Mouse (Mus musculus) midbrain, embryonic 12.5 days (tissue): ENCODE measurements around the gene Tcp10a. TPM values are rescaled to one million over a fixed set of nuclear protein-coding genes. Genes with fewer than 3 reads are reported as not detected.
A peak's percentile ranks its signal among the peaks of the same experiment; 100 is the strongest.
"Not testable (repeated sequence)": the region's sequence is repeated elsewhere in the genome, so short reads cannot be mapped to it uniquely, and the experiment has no call there.

Experiments
- ATAC-seq: fragments of 200-750 bp; cut with Nextera tagmentation; 2 replicates; pipeline ENCODE4 v1.8.0; 2017; ENCODE audit warnings: low read depth, moderate TSS enrichment, moderate library complexity; ENCODE audit not compliant: low FRiP score
- H3K27ac ChIP-seq: fragments of 300-500 bp; sonication (generic); replicated peaks from 2 replicates; pipeline ENCODE4 v1.5.1; 2016; ENCODE audit warnings: mild to moderate bottlenecking
- H3K27me3 ChIP-seq: fragments of 300-500 bp; sonication (generic); 2 replicates; pipeline ENCODE4 v1.6.1; 2016; ENCODE audit warnings: mild to moderate bottlenecking
- H3K36me3 ChIP-seq: fragments of 300-500 bp; sonication (generic); 2 replicates; pipeline ENCODE4 v1.6.1; 2016
- H3K4me1 ChIP-seq: fragments of 300-500 bp; sonication (generic); 2 replicates; pipeline ENCODE4 v1.6.1; 2016
- H3K4me2 ChIP-seq: fragments of 300-500 bp; sonication (generic); replicated peaks from 2 replicates; pipeline ENCODE4 v1.6.1; 2016; ENCODE audit warnings: mild to moderate bottlenecking, moderate library complexity
- H3K4me3 ChIP-seq: fragments of 300-500 bp; sonication (generic); 2 replicates; pipeline ENCODE4 v1.5.1; 2016; ENCODE audit warnings: mild to moderate bottlenecking
- H3K9ac ChIP-seq: fragments of 300-500 bp; sonication (generic); replicated peaks from 2 replicates; pipeline ENCODE4 v1.6.1; 2016; ENCODE audit warnings: mild to moderate bottlenecking, moderate library complexity
- H3K9me3 ChIP-seq: fragments of 300-500 bp; sonication (generic); 2 replicates; pipeline ENCODE4 v1.6.1; 2016; ENCODE audit warnings: mild to moderate bottlenecking
- WGBS: fragments of 180-500 bp; shearing (Covaris S2); methylation state at CpG from one replicate; pipeline ENCODE4 v1.1.7; 2016; 5-methylcytosine and 5-hydroxymethylcytosine counted together
- polyA plus RNA-seq: library from polyadenylated mRNA; unstranded; fragments of >200 nt; fragmentation: Nextera tagmentation; extraction: Ambion mirVana; gene quantifications from 2 replicates; pipeline ENCODE4 v1.2.1, GENCODE M21; 2016

The Tcp10a gene
- polyA plus RNA-seq, 1 experiment from 2014 or later = not detected

- not testable (repeated sequence) for H3K36me3 ChIP-seq, H3K27ac ChIP-seq, H3K4me2 ChIP-seq, H3K4me1 ChIP-seq, H3K9me3 ChIP-seq, H3K27me3 ChIP-seq, H3K9ac ChIP-seq, H3K4me3 ChIP-seq, ATAC-seq
- WGBS = 71% methylated on average over 4 of the region's 5 CpGs
Observed at GRCm38 (mm10) chr17:7332745-7333144, 8.3 kb downstream of the Tcp10a start.

DNA sequence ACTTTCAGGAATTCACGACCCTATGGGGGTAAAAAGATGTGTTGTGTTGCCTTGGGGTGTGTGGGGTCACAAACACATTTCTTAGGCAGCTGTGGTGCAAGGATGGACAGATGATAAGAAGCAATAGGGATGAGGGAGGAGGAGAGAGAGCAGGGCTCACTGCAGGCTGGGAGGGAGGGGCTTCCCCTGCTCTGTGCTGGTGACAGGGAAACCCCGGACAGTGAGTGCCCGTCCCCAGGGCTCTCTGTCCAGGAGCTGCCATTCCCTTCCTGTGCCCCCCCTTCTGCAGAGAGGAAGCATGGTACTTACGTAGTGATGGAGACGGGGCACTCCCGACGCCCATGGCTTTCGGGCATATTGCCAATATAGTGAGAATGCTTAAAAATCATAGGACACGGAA lies 12.9 kb downstream of the Tcp10a start:
- H3K9me3 ChIP-seq, H3K27ac ChIP-seq, H3K4me2 ChIP-seq, ATAC-seq, H3K4me3 ChIP-seq, H3K36me3 ChIP-seq, H3K4me1 ChIP-seq, H3K9ac ChIP-seq, H3K27me3 ChIP-seq: not testable (repeated sequence)
- WGBS = 92% methylated on average over 7 of the region's 9 CpGs

GRCm38 (mm10) chr17:7348765-7349164 lies 24.3 kb downstream of the Tcp10a start:
- not testable (repeated sequence) for H3K27ac ChIP-seq, H3K4me2 ChIP-seq, H3K36me3 ChIP-seq, H3K4me1 ChIP-seq, H3K4me3 ChIP-seq, H3K9me3 ChIP-seq, H3K27me3 ChIP-seq, ATAC-seq, H3K9ac ChIP-seq
- 90% methylated on average over 2 of the region's 3 CpGs for WGBS

DNA sequence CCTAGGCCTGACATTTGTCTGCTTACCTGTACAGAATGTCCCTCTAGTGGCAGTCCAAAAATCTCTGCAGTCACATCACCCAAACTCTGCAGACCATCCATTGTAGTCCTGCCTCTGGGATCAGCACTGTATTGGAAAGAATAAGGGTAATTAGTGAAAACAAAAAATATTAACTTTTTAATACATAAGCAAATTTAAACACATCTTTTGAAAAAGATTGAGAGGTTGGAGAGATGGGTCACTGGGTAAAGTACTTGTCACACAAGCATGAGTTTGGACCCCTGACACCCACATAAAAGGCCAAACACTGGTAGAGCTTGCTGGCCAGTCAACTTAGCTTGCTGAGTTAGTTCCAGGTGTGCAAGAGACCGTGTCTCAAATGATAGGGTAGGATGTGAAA lies 28.1 kb downstream of the Tcp10a start, which contains the start of gene Ttll2:
Ttll2 (minus strand) TSS at position 101 of the 400 bp plus-strand sequence.
- H3K27ac ChIP-seq, H3K9ac ChIP-seq, H3K36me3 ChIP-seq, H3K9me3 ChIP-seq, H3K4me3 ChIP-seq, ATAC-seq, H3K4me1 ChIP-seq, H3K27me3 ChIP-seq, H3K4me2 ChIP-seq: not testable (repeated sequence)
- WGBS = 100% methylated on average over 1 of the region's 1 CpGs

- WGBS = 72% methylated on average over 4 of the region's 4 CpGs
- ATAC-seq, H3K9ac ChIP-seq, H3K4me1 ChIP-seq, H3K4me3 ChIP-seq, H3K27me3 ChIP-seq, H3K36me3 ChIP-seq, H3K27ac ChIP-seq, H3K9me3 ChIP-seq, H3K4me2 ChIP-seq: not testable (repeated sequence)
Observed at GRCm38 (mm10) chr17:7359806-7360205, 35.4 kb downstream of the Tcp10a start.

- H3K4me3 ChIP-seq, ATAC-seq, H3K9me3 ChIP-seq, H3K4me2 ChIP-seq, H3K4me1 ChIP-seq, H3K27me3 ChIP-seq, H3K9ac ChIP-seq, H3K36me3 ChIP-seq, H3K27ac ChIP-seq: not testable (repeated sequence)
- 89% methylated on average over 9 of the region's 9 CpGs for WGBS
Observed at GRCm38 (mm10) chr17:7360749-7361465, 36.5 kb downstream of the Tcp10a start.

- H3K9me3 ChIP-seq, H3K4me2 ChIP-seq, H3K27me3 ChIP-seq, H3K4me3 ChIP-seq, H3K9ac ChIP-seq, H3K36me3 ChIP-seq, ATAC-seq, H3K27ac ChIP-seq, H3K4me1 ChIP-seq: not testable (repeated sequence)
- WGBS = no CpG with 5 or more reads among the region's 3 CpGs
Observed at GRCm38 (mm10) chr17:7365615-7366014, 41.2 kb downstream of the Tcp10a start.

DNA sequence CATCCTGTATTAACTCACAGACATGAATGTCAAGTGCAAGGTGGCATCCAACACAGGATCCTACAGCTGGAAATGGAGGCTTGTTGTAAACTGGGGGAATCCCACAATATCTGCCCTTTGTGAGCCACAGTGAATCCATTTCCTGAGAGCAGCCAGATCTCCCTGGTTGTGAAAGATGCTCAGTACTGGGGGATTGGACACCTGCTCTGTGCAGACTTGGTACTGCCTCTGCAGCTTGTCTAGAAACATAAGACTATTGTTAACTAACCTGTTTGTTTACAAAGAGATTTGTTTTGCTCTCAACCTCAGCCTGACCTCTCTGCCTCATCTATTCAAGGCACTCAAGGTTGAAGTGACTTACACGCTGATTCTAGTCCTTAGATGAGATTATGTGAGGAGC lies 41.8 kb downstream of the Tcp10a start:
- ATAC-seq, H3K27ac ChIP-seq, H3K9me3 ChIP-seq, H3K4me2 ChIP-seq, H3K27me3 ChIP-seq, H3K36me3 ChIP-seq, H3K4me1 ChIP-seq, H3K4me3 ChIP-seq, H3K9ac ChIP-seq: not testable (repeated sequence)
- 0% methylated on average over 1 of the region's 1 CpGs for WGBS

DNA sequence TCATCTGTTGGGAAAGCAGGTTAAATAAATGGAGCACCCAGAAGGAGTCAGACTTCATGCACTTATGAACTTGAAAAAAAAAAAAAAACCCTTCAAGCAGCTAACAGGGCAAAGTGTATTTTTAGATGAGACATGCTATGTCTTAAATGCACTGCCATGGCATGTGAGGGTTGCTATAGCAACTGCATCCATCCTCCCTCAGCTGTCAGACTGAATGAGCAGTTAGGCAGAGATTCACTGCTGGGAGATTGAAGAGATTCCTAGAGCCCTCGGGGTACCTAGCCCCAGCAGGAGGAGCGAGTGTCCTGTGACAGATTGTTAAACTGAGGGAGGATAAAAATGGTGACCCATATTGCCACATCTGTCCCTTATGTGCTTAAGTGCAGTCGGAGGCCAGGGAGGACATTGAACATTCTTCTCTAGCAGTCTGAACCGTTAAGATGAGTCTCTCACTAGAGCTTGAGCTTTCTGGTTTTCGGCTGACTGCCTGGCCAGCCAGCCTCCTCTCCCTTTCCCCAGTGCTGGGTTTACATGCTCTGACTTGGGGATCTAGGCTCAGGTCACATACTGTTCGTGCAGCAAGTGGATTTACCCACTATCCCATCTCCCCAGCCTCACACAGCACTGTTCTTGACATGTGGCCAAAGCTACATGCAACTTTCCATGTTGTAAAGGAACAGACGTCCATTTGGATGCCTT lies 42.4 kb downstream of the Tcp10a start:
- not testable (repeated sequence) for H3K9ac ChIP-seq, H3K4me1 ChIP-seq, H3K4me3 ChIP-seq, H3K27ac ChIP-seq, H3K9me3 ChIP-seq, H3K4me2 ChIP-seq, H3K27me3 ChIP-seq, H3K36me3 ChIP-seq
- WGBS = 47% methylated on average over 5 of the region's 7 CpGs
- peak; percentile 63; the same call in 1 of the 2 replicates for ATAC-seq

- not testable (repeated sequence) for H3K9ac ChIP-seq, H3K4me3 ChIP-seq, H3K27me3 ChIP-seq, H3K27ac ChIP-seq, H3K9me3 ChIP-seq, H3K4me2 ChIP-seq, H3K4me1 ChIP-seq, ATAC-seq, H3K36me3 ChIP-seq
- whole genome bisulfite sequencing = 66% methylated on average over 6 of the region's 6 CpGs
Observed at GRCm38 (mm10) chr17:7369401-7369800, 45.0 kb downstream of the Tcp10a start.

DNA sequence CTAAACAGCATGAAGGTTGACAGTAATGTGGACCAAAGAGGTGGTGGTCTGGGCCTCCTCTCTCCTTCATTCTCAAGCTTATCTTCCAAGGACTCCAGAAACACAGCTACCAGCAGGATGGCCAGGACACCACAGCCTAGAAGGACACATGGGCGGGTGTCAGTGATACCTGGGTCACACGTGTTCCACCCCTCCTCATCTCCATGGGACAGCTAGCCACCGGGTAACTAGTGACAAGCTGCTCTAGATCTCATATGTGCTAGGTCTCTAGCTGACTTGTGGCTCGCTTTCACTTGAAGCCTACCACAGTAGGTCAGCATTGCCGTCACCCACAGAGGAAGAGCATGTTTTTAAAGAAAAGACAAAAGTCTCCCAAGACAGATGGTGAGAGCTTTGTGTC lies 47.4 kb downstream of the Tcp10a start, which contains the start of gene Gm49630:
Gm49630 (minus strand) TSS at position 101 of the 400 bp plus-strand sequence.
- H3K9me3 ChIP-seq, H3K9ac ChIP-seq, H3K4me3 ChIP-seq, ATAC-seq, H3K4me2 ChIP-seq, H3K36me3 ChIP-seq, H3K27ac ChIP-seq, H3K27me3 ChIP-seq, H3K4me1 ChIP-seq: not testable (repeated sequence)
- WGBS = 85% methylated on average over 3 of the region's 5 CpGs

- not testable (repeated sequence) for H3K4me1 ChIP-seq, H3K4me3 ChIP-seq, H3K9ac ChIP-seq, ATAC-seq, H3K9me3 ChIP-seq, H3K4me2 ChIP-seq, H3K27ac ChIP-seq, H3K27me3 ChIP-seq, H3K36me3 ChIP-seq
- WGBS = 100% methylated on average over 1 of the region's 3 CpGs
Observed at GRCm38 (mm10) chr17:7376951-7377700, 52.7 kb downstream of the Tcp10a start.
